Mouse (Mus musculus): ENCODE data around the gene Ttll9. TPM values are rescaled to one million over a fixed set of nuclear protein-coding genes. Genes with fewer than 3 reads are reported as not detected.

Ttll9 gene
- polyA plus RNA-seq, 1 experiment from 2014 or later, result 6.4 TPM

DNA sequence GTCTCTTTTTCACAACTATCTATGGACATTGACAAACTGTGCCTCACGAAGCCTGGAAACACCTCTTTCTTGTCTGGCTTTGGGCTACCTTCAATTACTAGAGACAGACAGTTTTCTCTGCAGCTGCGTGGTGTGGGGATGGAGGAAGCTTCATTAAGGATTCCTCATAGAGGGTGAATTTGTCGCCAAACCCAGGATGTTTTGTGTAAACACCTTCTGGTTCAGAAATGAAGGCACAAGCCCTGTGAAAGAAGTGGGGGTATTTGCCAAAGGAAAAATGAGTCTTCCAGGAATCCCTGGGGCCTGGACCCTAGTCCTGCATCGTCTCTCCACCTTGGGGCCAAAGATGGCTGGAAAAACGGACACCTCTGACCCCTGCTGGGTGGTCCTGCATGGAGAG lies 54.5 kb downstream of the Ttll9 start:
- H3K4me3 ChIP-seq (ENCODE audit: low read depth, low read length), result no peak overlapping the region
- no peaks in the 10 kb centered on the region for H3K27me3 ChIP-seq (ENCODE audit: control insufficient read depth, insufficient read depth, low read length)
- H3K4me1 ChIP-seq (ENCODE audit: control insufficient read depth, insufficient read depth, low read length), result peaks cover 8% of the 10 kb centered on the region
- H3K27ac ChIP-seq (ENCODE audit: low read depth, low read length), result no peak overlapping the region
- WGBS, result 41% methylated on average over 5 of the region's 5 CpGs
- H3K36me3 ChIP-seq (ENCODE audit: control insufficient read depth, insufficient read depth, low read length), result peaks cover 10% of the 10 kb centered on the region
- no peaks in the 10 kb centered on the region for H3K9me3 ChIP-seq (ENCODE audit: control insufficient read depth, low read length)
- ATAC-seq (ENCODE audit: low read depth), result no peak
- no peak overlapping the region for H3K4me2 ChIP-seq (ENCODE audit: low read depth, low read length)
- H3K9ac ChIP-seq (replicated peaks; ENCODE audit: low read depth, low read length), result no peak overlapping the region

- Histone ChIP-seq H3K4me1 (ENCODE audit: control insufficient read depth, insufficient read depth, low read length) (peaks cover 2% of the 10 kb centered on the region), H3K27me3 (ENCODE audit: control insufficient read depth, insufficient read depth, low read length) (no peaks in the 10 kb centered on the region), H3K27ac (ENCODE audit: low read depth, low read length) (no peak overlapping the region), H3K9ac (replicated peaks; ENCODE audit: low read depth, low read length) (no peak overlapping the region), H3K36me3 (ENCODE audit: control insufficient read depth, insufficient read depth, low read length) (no peaks in the 10 kb centered on the region), H3K4me2 (ENCODE audit: low read depth, low read length) (no peak overlapping the region), H3K4me3 (ENCODE audit: low read depth, low read length) (no peak overlapping the region), H3K9me3 (ENCODE audit: control insufficient read depth, low read length) (no peaks in the 10 kb centered on the region)
- no peak for ATAC-seq (ENCODE audit: low read depth)
- WGBS, result 79% methylated on average over 3 of the region's 3 CpGs
Measured at GRCm38 (mm10) chr2:153019355-153019754, 57.1 kb downstream of the Ttll9 start.

GRCm38 (mm10) chr2:153021163-153021562 lies 58.9 kb downstream of the Ttll9 start:
- Histone ChIP-seq H3K27ac (ENCODE audit: low read depth, low read length) (no peak overlapping the region), H3K4me3 (ENCODE audit: low read depth, low read length) (no peak overlapping the region), H3K36me3 (ENCODE audit: control insufficient read depth, insufficient read depth, low read length) (no peaks in the 10 kb centered on the region), H3K9ac (replicated peaks; ENCODE audit: low read depth, low read length) (no peak overlapping the region), H3K4me2 (ENCODE audit: low read depth, low read length) (no peak overlapping the region), H3K27me3 (ENCODE audit: control insufficient read depth, insufficient read depth, low read length) (no peaks in the 10 kb centered on the region), H3K9me3 (ENCODE audit: control insufficient read depth, low read length) (no peaks in the 10 kb centered on the region), H3K4me1 (ENCODE audit: control insufficient read depth, insufficient read depth, low read length) (no peaks in the 10 kb centered on the region)
- ATAC-seq (ENCODE audit: low read depth), result no peak
- WGBS, result 76% methylated on average over 3 of the region's 3 CpGs

- H3K4me2 ChIP-seq (ENCODE audit: low read depth, low read length), result no peak overlapping the region
- no peaks in the 10 kb centered on the region for H3K27me3 ChIP-seq (ENCODE audit: control insufficient read depth, insufficient read depth, low read length)
- no peak for ATAC-seq (ENCODE audit: low read depth)
- H3K4me3 ChIP-seq (ENCODE audit: low read depth, low read length), result no peak overlapping the region
- H3K36me3 ChIP-seq (ENCODE audit: control insufficient read depth, insufficient read depth, low read length), result no peaks in the 10 kb centered on the region
- no peak overlapping the region for H3K27ac ChIP-seq (ENCODE audit: low read depth, low read length)
- no peak overlapping the region for H3K9ac ChIP-seq (replicated peaks; ENCODE audit: low read depth, low read length)
- no peaks in the 10 kb centered on the region for H3K9me3 ChIP-seq (ENCODE audit: control insufficient read depth, low read length)
- 64% methylated on average over 4 of the region's 4 CpGs for WGBS
- H3K4me1 ChIP-seq (ENCODE audit: control insufficient read depth, insufficient read depth, low read length), result no peaks in the 10 kb centered on the region
Measured at GRCm38 (mm10) chr2:153022855-153023254, 60.6 kb downstream of the Ttll9 start.

DNA sequence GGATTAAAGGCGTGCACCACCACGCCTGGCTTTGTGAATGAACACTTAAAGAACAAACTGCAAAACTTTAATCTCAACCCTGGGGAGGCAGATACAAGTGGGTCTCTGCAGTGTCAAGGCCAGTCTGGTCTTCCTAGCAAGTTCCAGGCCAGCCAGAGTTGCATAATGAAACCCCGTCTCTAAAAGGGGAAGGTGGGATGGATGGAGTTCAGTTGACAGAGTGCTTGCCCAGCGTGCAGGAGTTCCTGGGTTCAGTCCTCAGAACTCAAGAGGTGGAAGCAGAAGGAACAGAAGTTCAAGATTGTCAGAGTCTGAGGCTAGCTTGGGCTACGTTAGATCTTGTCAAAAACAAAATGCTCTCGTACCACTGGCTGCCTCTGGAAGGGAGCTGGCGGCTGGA lies 63.8 kb downstream of the Ttll9 start:
- no peak overlapping the region for H3K9ac ChIP-seq (replicated peaks; ENCODE audit: low read depth, low read length)
- no peak for ATAC-seq (ENCODE audit: low read depth)
- no peak overlapping the region for H3K27ac ChIP-seq (ENCODE audit: low read depth, low read length)
- no peak overlapping the region for H3K4me2 ChIP-seq (ENCODE audit: low read depth, low read length)
- H3K4me3 ChIP-seq (ENCODE audit: low read depth, low read length), result no peak overlapping the region
- peaks cover 7% of the 10 kb centered on the region for H3K4me1 ChIP-seq (ENCODE audit: control insufficient read depth, insufficient read depth, low read length)
- 84% methylated on average over 7 of the region's 7 CpGs for whole genome bisulfite sequencing
- no peaks in the 10 kb centered on the region for H3K9me3 ChIP-seq (ENCODE audit: control insufficient read depth, low read length)
- H3K36me3 ChIP-seq (ENCODE audit: control insufficient read depth, insufficient read depth, low read length), result no peaks in the 10 kb centered on the region
- H3K27me3 ChIP-seq (ENCODE audit: control insufficient read depth, insufficient read depth, low read length), result no peaks in the 10 kb centered on the region

- 54% methylated on average over 4 of the region's 4 CpGs for WGBS
- no peaks in the 10 kb centered on the region; the same call in 1 of the 2 replicates for H3K27me3 ChIP-seq (ENCODE audit: control insufficient read depth, insufficient read depth, low read length)
- ATAC-seq (ENCODE audit: low read depth), result no peak
- no peak overlapping the region for H3K4me2 ChIP-seq (ENCODE audit: low read depth, low read length)
- no peak overlapping the region for H3K9ac ChIP-seq (replicated peaks; ENCODE audit: low read depth, low read length)
- H3K4me3 ChIP-seq (ENCODE audit: low read depth, low read length), result no peak overlapping the region
- no peaks in the 10 kb centered on the region for H3K36me3 ChIP-seq (ENCODE audit: control insufficient read depth, insufficient read depth, low read length)
- H3K27ac ChIP-seq (ENCODE audit: low read depth, low read length), result no peak overlapping the region
- no peaks in the 10 kb centered on the region for H3K9me3 ChIP-seq (ENCODE audit: control insufficient read depth, low read length)
- H3K4me1 ChIP-seq (ENCODE audit: control insufficient read depth, insufficient read depth, low read length), result peaks cover 8% of the 10 kb centered on the region
Measured at GRCm38 (mm10) chr2:153027501-153027900, 65.2 kb downstream of the Ttll9 start.

DNA sequence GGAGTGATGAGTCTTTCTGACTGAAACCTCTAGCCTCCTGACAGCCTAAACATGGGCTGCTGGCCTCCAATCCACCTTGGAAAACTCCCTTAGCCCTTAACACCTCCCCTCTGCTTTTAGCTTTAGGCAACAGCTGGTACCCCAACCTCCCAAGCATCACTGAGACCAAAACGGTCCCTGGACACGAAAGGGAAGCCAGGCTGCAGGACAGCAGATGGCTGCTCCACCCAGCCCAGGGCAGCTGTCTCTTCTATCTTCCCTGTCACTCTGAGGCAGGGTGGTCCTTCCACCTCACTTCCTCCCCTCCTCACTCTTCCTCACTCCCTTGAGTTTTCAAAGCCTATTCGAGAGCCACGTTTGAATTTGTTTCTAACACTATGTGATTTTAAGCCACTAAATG lies 68.1 kb downstream of the Ttll9 start:
- ATAC-seq (ENCODE audit: low read depth), result no peak
- 18% methylated on average over 4 of the region's 4 CpGs for WGBS
- H3K27ac ChIP-seq (ENCODE audit: low read depth, low read length), result peak overlapping the region; percentile 86
- H3K36me3 ChIP-seq (ENCODE audit: control insufficient read depth, insufficient read depth, low read length), result no peaks in the 10 kb centered on the region
- H3K4me2 ChIP-seq (ENCODE audit: low read depth, low read length), result peak overlapping the region; percentile 89
- no peaks in the 10 kb centered on the region; the same call in 1 of the 2 replicates for H3K27me3 ChIP-seq (ENCODE audit: control insufficient read depth, insufficient read depth, low read length)
- peaks cover 28% of the 10 kb centered on the region for H3K4me1 ChIP-seq (ENCODE audit: control insufficient read depth, insufficient read depth, low read length)
- no peak overlapping the region for H3K9ac ChIP-seq (replicated peaks; ENCODE audit: low read depth, low read length)
- H3K9me3 ChIP-seq (ENCODE audit: control insufficient read depth, low read length), result no peaks in the 10 kb centered on the region
- peak overlapping the region; percentile 72; the same call in 1 of the 2 replicates for H3K4me3 ChIP-seq (ENCODE audit: low read depth, low read length)

GRCm38 (mm10) chr2:153031126-153032082 lies 69.1 kb downstream of the Ttll9 start, which contains the start of gene Xkr7:
Gene Xkr7, plus strand, starts transcription at chr2:153031852.
- Histone ChIP-seq H3K9ac (replicated peaks; ENCODE audit: low read depth, low read length) (peak within 1 kb of the TSS; percentile 70), H3K9me3 (ENCODE audit: control insufficient read depth, low read length) (no peaks in the 10 kb centered on the region), H3K4me3 (ENCODE audit: low read depth, low read length) (peak within 1 kb of the TSS; percentile 72), H3K4me2 (ENCODE audit: low read depth, low read length) (peak within 1 kb of the TSS; percentile 89), H3K27ac (ENCODE audit: low read depth, low read length) (peak within 1 kb of the TSS; percentile 86), H3K27me3 (ENCODE audit: control insufficient read depth, insufficient read depth, low read length) (no peaks in the 10 kb centered on the region; the same call in 1 of the 2 replicates), H3K36me3 (ENCODE audit: control insufficient read depth, insufficient read depth, low read length) (no peaks in the 10 kb centered on the region), H3K4me1 (ENCODE audit: control insufficient read depth, insufficient read depth, low read length) (peaks cover 28% of the 10 kb centered on the region)
- WGBS, result under 1% methylated on average over 41 of the region's 54 CpGs
- peak; percentile 86 for ATAC-seq (ENCODE audit: low read depth)
